Mouse (Mus musculus): Measurements from ENCODE around the gene Ccar1.

- TF ChIP-seq CTCF (IDR thresholded peaks at IDR 0.05; ENCODE audit: borderline replicate concordance, control insufficient read depth, extremely low read depth, insufficient read depth, low read length, poor library complexity) (no peak), POLR2A (IDR thresholded peaks at IDR 0.05; ENCODE audit: control insufficient read depth, extremely low read depth, insufficient read depth, low read length, poor library complexity) (no peak)
Observed at GRCm38 (mm10) chr10:62823431-62823830, 31.3 kb upstream of the Ccar1 start.
